Mouse (Mus musculus) olfactory bulb, adult 2 months (tissue): ENCODE results near the gene St6galnac3. TPM values are rescaled to one million over a fixed set of nuclear protein-coding genes. Genes with fewer than 3 reads are reported as not detected.

Source experiments
- H3K27ac ChIP-seq: fragments of 200-500 bp; 2 replicates; pipeline ENCODE4 v1.5.1; 2012; ENCODE audit warnings: low read depth, low read length; ENCODE audit not compliant: insufficient read depth
- H3K4me1 ChIP-seq: fragments of 200-500 bp; 2 replicates; pipeline ENCODE4 v1.6.1; 2012; ENCODE audit warnings: low read length; ENCODE audit not compliant: control insufficient read depth, insufficient read depth
- H3K4me3 ChIP-seq: fragments of 200-500 bp; 2 replicates; pipeline ENCODE4 v1.5.1; 2012; ENCODE audit warnings: mild to moderate bottlenecking, low read depth, low read length, moderate library complexity; ENCODE audit not compliant: insufficient read depth
- CTCF ChIP-seq: fragments of 200-500 bp; IDR thresholded peaks from 2 replicates; pipeline ENCODE4 v1.5.1; 2012; ENCODE audit warnings: low read depth, mild to moderate bottlenecking, low read length, moderate library complexity; ENCODE audit not compliant: insufficient read depth
- POLR2A ChIP-seq: fragments of 200-500 bp; IDR thresholded peaks from 2 replicates; pipeline ENCODE4 v1.6.1; 2012; ENCODE audit warnings: mild to moderate bottlenecking, low read depth, low read length, moderate library complexity; ENCODE audit not compliant: insufficient read depth
- WGBS: fragments of 180-500 bp; shearing (Covaris S2); methylation state at CpG from one replicate; pipeline ENCODE4 v1.1.7; 2018; 5-methylcytosine and 5-hydroxymethylcytosine counted together
- polyA plus RNA-seq: library from polyadenylated mRNA; stranded (reverse); fragments of >200 nt; gene quantifications from 2 replicates; pipeline ENCODE4 v1.2.4, GENCODE M21; 2012; ENCODE audit warnings: low replicate concordance; ENCODE audit not compliant: missing spikeins, insufficient read depth, insufficient read length

St6galnac3 gene
- polyA plus RNA-seq, 1 experiment: not detected

DNA sequence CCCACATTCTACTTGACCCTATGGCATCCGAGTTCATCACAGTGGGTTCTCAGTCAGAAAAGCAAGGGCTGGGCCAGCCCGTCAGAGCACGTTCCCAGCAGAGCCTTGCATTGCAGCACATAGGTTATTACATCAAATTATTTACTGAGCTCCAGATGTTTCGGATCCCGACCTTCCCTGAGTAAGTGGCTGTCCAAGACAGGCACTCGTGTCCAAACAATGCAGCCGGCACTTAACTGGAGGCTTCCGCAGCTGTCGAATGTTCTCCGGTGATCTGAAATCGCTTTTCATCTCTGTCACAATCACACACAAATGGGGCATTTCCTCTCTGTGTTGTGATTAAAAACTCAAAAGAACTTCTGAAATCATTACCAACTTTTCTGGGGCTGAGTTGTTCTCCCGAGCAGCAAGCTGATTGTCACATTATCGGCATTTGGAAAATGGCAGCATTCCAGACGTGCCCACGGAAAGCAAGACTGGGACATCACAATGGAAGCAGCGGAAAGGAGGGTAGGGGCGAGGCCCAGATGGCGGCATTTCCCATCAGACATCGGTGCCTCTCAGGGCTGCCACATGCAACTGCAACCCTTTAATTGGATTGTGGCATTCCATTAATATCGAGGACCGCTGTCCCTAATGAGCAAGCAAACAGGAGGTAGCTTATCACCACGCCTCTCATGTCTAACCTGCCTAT is 428.5 kb downstream of the St6galnac3 start:
- no peak for TF ChIP-seq CTCF
- no peak for TF ChIP-seq POLR2A
- no peak overlapping the region for H3K27ac ChIP-seq
- H3K4me1 ChIP-seq: no peaks in the 10 kb centered on the region; the same call in 1 of the 2 replicates
- 54% methylated on average over 22 of the region's 22 CpGs for WGBS
- H3K4me3 ChIP-seq: no peak overlapping the region

DNA sequence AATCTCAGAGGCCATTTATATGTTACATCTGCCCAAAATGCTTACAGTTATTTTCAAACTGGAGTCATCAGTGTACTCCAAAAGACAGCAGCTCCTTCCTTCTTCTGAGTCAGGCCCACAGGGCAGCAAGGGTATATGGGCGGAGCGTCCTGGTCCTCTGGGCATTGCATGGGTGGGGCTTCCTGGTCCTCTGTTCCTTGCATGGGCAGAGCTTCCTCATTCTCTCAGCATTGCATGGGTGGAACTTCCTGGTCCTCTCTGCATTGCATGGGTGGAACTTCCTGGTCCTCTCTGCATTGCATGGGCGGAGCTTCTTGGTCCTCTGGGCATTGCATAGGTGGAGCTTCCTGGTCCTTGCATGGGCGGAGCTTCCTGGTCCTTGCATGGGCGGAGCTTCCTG is 432.1 kb downstream of the St6galnac3 start:
- WGBS: 93% methylated on average over 5 of the region's 5 CpGs
- TF ChIP-seq POLR2A: no peak
- no peak for TF ChIP-seq CTCF
- Histone ChIP-seq H3K4me3 (no peak overlapping the region), H3K4me1 (no peaks in the 10 kb centered on the region; the same call in 1 of the 2 replicates), H3K27ac (no peak overlapping the region)

DNA sequence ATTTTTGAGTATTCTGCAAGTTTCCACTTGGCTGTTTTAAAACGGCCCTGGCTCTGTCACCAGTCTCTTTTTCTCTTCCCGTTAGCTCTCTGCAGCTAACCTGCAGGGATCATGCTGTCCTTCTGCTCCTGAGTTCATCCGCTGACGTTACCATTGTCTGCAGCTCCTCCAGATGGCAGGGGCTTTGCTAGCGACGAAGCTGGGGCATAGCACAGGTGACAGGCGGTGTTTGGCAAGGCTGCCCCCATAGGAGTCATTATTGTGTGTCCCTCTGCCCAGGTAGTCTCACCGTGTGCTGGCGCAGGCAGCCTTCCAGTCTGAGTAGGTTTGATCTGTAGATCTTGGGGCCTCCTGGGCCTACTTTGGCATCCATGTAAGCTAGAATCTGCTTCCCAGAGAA is 432.6 kb downstream of the St6galnac3 start:
- TF ChIP-seq CTCF (no peak), POLR2A (no peak)
- WGBS: 88% methylated on average over 9 of the region's 9 CpGs
- H3K4me3 ChIP-seq: no peak overlapping the region
- no peak overlapping the region for H3K27ac ChIP-seq
- no peaks in the 10 kb centered on the region; the same call in 1 of the 2 replicates for H3K4me1 ChIP-seq

DNA sequence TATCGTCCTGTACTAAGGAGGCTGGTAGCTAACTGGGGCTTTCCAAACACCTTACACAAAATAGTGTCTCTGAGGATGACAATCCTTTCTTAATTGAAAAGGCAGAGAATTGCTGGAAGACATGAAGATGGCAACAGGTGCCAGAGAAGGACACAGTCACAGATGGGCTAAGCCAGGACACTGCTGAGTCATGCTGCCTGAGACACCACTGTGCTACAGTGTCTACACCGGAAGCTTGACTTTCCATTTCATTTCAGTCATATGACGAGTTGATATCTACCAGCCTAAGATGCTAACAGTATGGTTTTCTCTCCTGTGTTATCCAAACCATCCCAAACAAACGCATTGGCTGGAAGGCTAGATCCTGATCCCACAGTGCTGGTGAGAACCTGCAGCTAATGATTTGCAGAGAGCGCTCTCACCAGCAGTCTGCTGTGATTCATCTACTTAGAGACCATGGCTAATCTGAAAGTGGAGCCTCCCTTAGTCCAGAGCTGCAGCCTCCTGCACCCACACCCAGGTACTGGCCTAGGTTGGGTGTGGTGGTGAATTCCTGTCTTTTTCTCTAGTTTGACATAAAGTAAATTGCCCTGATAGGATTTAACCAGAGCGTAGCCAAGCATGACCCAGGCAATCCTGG is 433.4 kb downstream of the St6galnac3 start:
- WGBS: 96% methylated on average over 6 of the region's 6 CpGs

DNA sequence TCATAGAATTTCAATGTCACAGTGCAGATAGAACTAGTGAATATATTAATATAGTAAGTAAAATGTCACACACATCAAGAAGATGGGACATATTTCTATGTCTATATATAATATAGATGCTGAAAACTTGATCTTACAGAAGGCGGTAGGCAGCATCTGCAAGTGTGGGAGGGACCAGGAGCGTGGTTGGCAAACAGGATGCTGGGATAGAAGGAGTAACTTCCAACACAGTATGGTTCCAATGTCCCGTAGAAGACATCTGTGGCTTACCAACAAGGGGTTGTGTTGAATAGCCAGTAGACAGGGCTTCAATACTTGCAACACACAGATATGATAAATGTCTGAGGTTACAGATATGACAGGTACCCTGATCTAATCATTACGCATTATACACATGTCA is 435.0 kb downstream of the St6galnac3 start:
- TF ChIP-seq POLR2A (no peak), CTCF (no peak)
- no peak overlapping the region for H3K4me3 ChIP-seq
- WGBS: 95% methylated on average over 4 of the region's 4 CpGs
- no peaks in the 10 kb centered on the region; the same call in 1 of the 2 replicates for H3K4me1 ChIP-seq
- no peak overlapping the region for H3K27ac ChIP-seq

More for the DNA sequence above, 433.4 kb downstream of the St6galnac3 start:
- Histone ChIP-seq H3K27ac (no peak overlapping the region), H3K4me3 (no peak overlapping the region), H3K4me1 (no peaks in the 10 kb centered on the region; the same call in 1 of the 2 replicates)
- TF ChIP-seq CTCF (no peak), POLR2A (no peak)

DNA sequence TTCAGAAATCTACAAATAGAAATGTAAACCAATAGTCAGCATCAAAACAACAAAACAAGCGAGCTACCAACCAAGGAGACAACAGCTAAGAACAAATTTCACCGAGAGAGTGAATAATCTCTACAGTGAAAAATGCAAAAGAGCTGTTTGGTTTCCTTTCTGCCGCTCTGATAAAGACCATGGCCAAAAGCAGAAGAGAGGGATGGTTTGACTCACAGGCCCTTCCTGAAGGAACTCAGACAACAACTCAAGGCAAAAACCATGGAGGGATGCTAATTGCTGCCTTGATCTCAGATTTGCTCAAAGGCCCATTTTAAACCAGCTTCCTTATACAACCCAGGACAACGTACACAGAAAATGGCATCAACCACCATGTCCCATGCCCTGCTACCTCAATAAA is 437.4 kb downstream of the St6galnac3 start:
- no peak overlapping the region for H3K4me3 ChIP-seq
- TF ChIP-seq POLR2A: no peak
- no peak for TF ChIP-seq CTCF
- H3K4me1 ChIP-seq: no peaks in the 10 kb centered on the region; the same call in none of the 2 replicates
- 81% methylated on average over 4 of the region's 4 CpGs for whole genome bisulfite sequencing
- no peak overlapping the region for H3K27ac ChIP-seq

DNA sequence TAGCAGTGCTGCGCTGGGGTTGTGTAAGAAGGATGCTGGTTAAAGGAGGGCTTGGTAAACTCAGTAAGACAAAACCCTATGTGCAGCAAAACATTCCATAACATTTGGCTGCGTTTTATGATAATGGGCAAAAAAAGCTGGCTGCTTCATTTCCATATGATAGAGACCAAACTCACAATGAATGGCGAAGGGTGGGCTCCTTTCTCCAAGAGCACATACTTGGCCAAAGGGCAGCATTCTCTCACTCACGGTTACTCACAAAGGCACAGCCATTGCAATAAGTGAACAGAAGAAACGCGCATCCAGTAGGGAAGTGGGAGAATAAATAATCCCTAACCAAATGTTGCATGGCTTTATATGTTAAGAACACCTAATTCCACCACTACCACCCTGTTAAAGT is 437.9 kb downstream of the St6galnac3 start:
- H3K27ac ChIP-seq: no peak overlapping the region
- no peak overlapping the region for H3K4me3 ChIP-seq
- peaks cover 4% of the 10 kb centered on the region for H3K4me1 ChIP-seq
- WGBS: 82% methylated on average over 6 of the region's 6 CpGs
- TF ChIP-seq CTCF (no peak), POLR2A (no peak)

DNA sequence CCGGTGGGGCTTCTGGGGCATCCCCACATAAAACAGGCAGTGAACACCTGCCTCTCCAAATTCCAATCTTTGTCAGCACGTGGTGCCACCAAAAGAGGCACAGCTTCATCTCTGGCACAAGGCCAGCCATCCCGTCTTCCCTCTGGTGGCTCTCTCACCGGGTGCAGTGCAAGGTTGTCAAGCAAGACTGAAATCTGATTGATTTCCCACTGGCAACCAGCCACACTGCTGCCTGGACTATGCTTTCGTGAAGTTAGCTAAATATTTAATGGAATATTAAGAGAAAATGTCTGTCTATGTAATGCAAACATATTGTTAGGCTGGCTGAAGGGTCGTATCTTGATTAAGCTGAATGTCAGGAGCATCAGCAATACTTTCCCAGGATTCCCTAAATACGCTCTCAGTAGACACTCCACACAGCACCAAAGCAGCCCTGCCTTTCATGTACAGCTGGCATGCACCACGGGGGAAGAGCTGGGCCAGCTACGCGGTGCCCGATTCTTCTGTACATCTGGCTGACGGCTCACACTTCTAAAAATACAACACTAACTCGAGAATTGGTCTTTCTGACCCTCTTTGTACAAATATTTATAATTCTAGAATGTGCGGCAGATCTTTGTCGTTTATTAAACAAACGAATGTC is 442.7 kb downstream of the St6galnac3 start:
- no peak for TF ChIP-seq CTCF
- no peak for TF ChIP-seq POLR2A
- WGBS: 44% methylated on average over 16 of the region's 16 CpGs
- H3K27ac ChIP-seq: no peak overlapping the region
- H3K4me1 ChIP-seq: peaks cover 14% of the 10 kb centered on the region
- H3K4me3 ChIP-seq: no peak overlapping the region

DNA sequence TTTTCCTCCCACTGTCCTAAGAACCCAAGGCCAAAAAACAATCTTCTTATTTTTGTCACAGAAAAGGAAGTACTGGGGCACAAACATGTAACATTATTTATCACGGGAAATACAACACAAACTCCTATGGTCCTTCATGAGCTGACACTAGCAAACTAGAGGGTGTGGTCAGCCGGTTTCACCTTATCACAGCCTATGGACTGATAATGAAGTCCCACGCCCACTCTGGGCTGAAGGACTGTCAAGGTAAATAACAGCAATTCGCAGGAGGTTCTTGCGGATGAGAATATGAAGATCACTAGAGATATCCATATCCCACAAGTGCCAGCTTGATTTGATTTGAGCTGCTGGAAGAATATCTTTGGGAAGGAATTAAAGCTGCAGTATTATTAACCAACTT is 446.7 kb downstream of the St6galnac3 start:
- Histone ChIP-seq H3K27ac (0 out of 2 replicates have a peak overlapping the region, but pooled peaks have one; percentile 54), H3K4me1 (peaks cover 22% of the 10 kb centered on the region), H3K4me3 (no peak overlapping the region)
- TF ChIP-seq POLR2A (no peak), CTCF (no peak)
- WGBS: 89% methylated on average over 5 of the region's 5 CpGs
